Mouse (Mus musculus) monocyte, adult 5-6 weeks (primary cell): Measurements from ENCODE around the gene Akt1. TPM values are rescaled to one million over a fixed set of nuclear protein-coding genes. Genes with fewer than 3 reads are reported as not detected.

Source experiments
- ATAC-seq: fragments of 153-309, 156-312 bp; replicated peaks from 2 replicates; pipeline ENCODE4 v1.8.0; 2017; ENCODE audit warnings: mild to moderate bottlenecking; ENCODE audit not compliant: low TSS enrichment, insufficient number of reproducible peaks, severe bottlenecking, poor library complexity, low FRiP score
- total RNA-seq: library from RNA; stranded (forward); fragments of 200-1000, 200-491, 200-594 nt; gene quantifications from 3 replicates; pipeline ENCODE4 v1.2.3, GENCODE M21; 2017

Akt1 gene
- total RNA-seq, 1 experiment from 2014 or later = 190 TPM

GRCm38 (mm10) chr12:112694127-112694475, 19.4 kb upstream of the Akt1 start:
- no peak for ATAC-seq

- ATAC-seq = peak; percentile 73
These were observed 18.8 kb upstream of the Akt1 start for GRCm38 (mm10) chr12:112693185-112694126.

GRCm38 (mm10) chr12:112688458-112688857, 13.8 kb upstream of the Akt1 start:
- peak; percentile 86 for ATAC-seq

- ATAC-seq = no peak
These were observed 8.7 kb upstream of the Akt1 start for GRCm38 (mm10) chr12:112683351-112683750.

- no peak for ATAC-seq
These were observed 4.6 kb upstream of the Akt1 start for GRCm38 (mm10) chr12:112679027-112679996.

GRCm38 (mm10) chr12:112678555-112679026, 3.9 kb upstream of the Akt1 start, which contains the start of gene Zbtb42:
Gene Zbtb42, plus strand, starts transcription at chr12:112678828.
- ATAC-seq = no peak

- ATAC-seq = no peak
These were observed 3.4 kb upstream of the Akt1 start for GRCm38 (mm10) chr12:112677943-112678554.

GRCm38 (mm10) chr12:112677076-112677475, 2.4 kb upstream of the Akt1 start:
- no peak for ATAC-seq

GRCm38 (mm10) chr12:112675245-112676035, 756 bp upstream of the Akt1 start:
- peak; percentile 59 for ATAC-seq

- no peak for ATAC-seq
These were observed 1.1 kb downstream of the Akt1 start for GRCm38 (mm10) chr12:112673576-112674091.

- no peak for ATAC-seq
These were observed 1.7 kb downstream of the Akt1 start for GRCm38 (mm10) chr12:112672744-112673575.

GRCm38 (mm10) chr12:112671891-112672290, 2.8 kb downstream of the Akt1 start:
- ATAC-seq = no peak

GRCm38 (mm10) chr12:112670718-112671393, 3.8 kb downstream of the Akt1 start:
- no peak for ATAC-seq

GRCm38 (mm10) chr12:112667619-112668297, 6.9 kb downstream of the Akt1 start:
- peak; percentile 62 for ATAC-seq

GRCm38 (mm10) chr12:112665881-112666544, 8.7 kb downstream of the Akt1 start:
- ATAC-seq = no peak
